Mouse (Mus musculus): ENCODE data around the gene Doc2a. TPM values are rescaled to one million over a fixed set of nuclear protein-coding genes. Genes with fewer than 3 reads are reported as not detected.

Doc2a gene
- polyA plus RNA-seq, 1 experiment: 12.1 TPM

DNA sequence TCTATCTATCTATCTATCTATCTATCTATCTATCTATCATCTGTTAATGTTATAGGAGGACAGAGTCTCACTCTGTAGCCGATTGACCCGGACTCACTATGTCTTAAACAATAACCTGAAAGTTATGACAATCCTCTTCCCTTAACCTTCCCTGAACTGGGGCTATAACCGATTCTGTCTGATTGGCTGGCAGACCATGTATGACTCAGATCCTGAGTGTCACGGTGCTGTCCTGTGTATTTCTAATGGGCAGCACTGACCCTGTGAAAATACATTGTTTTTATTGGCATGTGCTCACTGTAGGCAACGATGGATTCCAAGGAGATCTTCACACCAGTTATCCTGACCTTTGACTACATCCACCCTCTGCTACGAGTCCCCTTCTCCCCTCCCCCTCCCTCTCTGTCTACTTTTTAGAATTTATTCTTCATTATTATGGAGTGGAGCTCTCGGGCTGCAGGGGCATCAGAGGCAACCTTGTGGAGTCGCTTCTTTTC lies 31.4 kb upstream of the Doc2a start:
- Histone ChIP-seq H3K4me3 (replicated peaks; ENCODE audit: insufficient read depth, low read depth, low read length) (no peak overlapping the region), H3K27ac (ENCODE audit: insufficient read depth, low read length) (no peak overlapping the region), H3K27me3 (ENCODE audit: control insufficient read depth, insufficient read depth, low read length) (no peaks in the 10 kb centered on the region), H3K4me1 (ENCODE audit: control insufficient read depth, insufficient read depth, low read length) (no peaks in the 10 kb centered on the region)
- no peak for TF ChIP-seq POLR2A (IDR thresholded peaks at IDR 0.05; ENCODE audit: borderline replicate concordance, insufficient read depth, low read length)
- no peak for TF ChIP-seq CTCF (IDR thresholded peaks at IDR 0.05; ENCODE audit: borderline replicate concordance, insufficient read depth, low read depth, low read length)
- 31% methylated on average over 8 of the region's 8 CpGs for WGBS
- no peak for DNase-seq

DNA sequence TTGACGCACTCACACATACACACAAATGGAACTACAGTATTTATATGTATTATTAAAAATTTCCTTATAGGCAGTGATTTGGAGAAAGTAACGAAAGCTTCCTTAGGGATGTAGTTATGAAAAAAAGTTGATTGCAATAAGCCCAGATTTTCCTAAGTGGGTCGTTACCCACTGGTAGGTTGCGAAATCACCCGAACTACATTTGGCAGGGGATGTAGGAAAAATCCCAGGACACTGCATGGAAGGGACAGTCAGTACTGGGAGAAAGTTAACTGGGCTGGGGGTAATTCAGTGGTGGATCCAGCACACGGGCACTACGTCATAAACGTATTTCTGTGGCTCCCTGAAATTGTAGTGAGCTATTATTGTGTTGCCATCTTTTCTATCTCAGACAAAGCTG lies 30.7 kb upstream of the Doc2a start:
- 73% methylated on average over 8 of the region's 8 CpGs for WGBS
- no peaks in the 10 kb centered on the region for H3K27me3 ChIP-seq (ENCODE audit: control insufficient read depth, insufficient read depth, low read length)

DNA sequence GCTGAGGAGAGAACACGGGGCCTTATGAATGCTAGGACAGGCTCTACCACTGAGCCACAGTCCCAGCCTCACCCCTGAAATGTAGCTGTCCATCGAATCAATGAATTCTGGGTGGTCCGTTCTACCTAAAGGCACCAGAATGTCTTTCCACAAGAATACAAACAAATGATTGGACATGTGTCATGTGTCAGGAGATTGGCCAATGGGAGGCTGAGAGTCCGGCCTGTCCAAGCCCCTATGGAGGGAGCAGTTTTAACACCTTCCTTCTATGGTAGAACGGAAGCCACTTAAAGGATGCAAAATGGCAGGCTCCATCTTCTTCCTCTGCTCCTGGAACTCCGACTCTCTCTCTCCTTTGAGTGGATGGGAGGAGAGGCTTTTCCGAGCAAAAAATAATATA lies 29.6 kb upstream of the Doc2a start:
- Histone ChIP-seq H3K27me3 (ENCODE audit: control insufficient read depth, insufficient read depth, low read length) (no peaks in the 10 kb centered on the region), H3K4me3 (replicated peaks; ENCODE audit: insufficient read depth, low read depth, low read length) (no peak overlapping the region), H3K4me1 (ENCODE audit: control insufficient read depth, insufficient read depth, low read length) (peaks cover 7% of the 10 kb centered on the region; the same call in 1 of the 2 replicates), H3K27ac (ENCODE audit: insufficient read depth, low read length) (no peak overlapping the region)
- WGBS: 87% methylated on average over 7 of the region's 7 CpGs
- TF ChIP-seq CTCF (IDR thresholded peaks at IDR 0.05; ENCODE audit: borderline replicate concordance, insufficient read depth, low read depth, low read length) (no peak), POLR2A (IDR thresholded peaks at IDR 0.05; ENCODE audit: borderline replicate concordance, insufficient read depth, low read length) (no peak)
- DNase-seq: no peak

More for the DNA sequence above, 30.7 kb upstream of the Doc2a start:
- no peaks in the 10 kb centered on the region for H3K4me1 ChIP-seq (ENCODE audit: control insufficient read depth, insufficient read depth, low read length)
- H3K27ac ChIP-seq (ENCODE audit: insufficient read depth, low read length): no peak overlapping the region
- TF ChIP-seq CTCF (IDR thresholded peaks at IDR 0.05; ENCODE audit: borderline replicate concordance, insufficient read depth, low read depth, low read length): no peak
- no peak for TF ChIP-seq POLR2A (IDR thresholded peaks at IDR 0.05; ENCODE audit: borderline replicate concordance, insufficient read depth, low read length)
- H3K4me3 ChIP-seq (replicated peaks; ENCODE audit: insufficient read depth, low read depth, low read length): no peak overlapping the region
- DNase-seq: no peak

DNA sequence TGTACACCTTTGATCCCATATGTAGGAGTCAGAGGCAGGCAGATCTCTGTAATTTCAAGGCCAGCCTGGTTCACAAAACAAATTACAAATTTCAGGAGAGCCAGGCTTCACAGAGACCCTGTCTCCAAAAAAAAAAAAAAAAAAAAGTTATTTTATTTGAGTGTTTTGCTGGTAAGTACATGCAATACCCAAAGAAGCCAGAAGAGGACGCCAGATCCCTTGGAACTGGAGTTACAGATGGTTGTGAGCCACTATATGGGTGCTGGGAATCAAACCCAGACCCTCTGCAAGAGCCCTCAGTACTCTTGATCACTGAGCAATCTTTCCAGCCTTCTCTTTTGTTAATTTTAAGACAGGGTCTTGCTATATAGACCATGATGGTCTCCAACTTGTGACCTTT lies 28.4 kb upstream of the Doc2a start:
- peaks cover 7% of the 10 kb centered on the region; the same call in 1 of the 2 replicates for H3K4me1 ChIP-seq (ENCODE audit: control insufficient read depth, insufficient read depth, low read length)
- H3K4me3 ChIP-seq (replicated peaks; ENCODE audit: insufficient read depth, low read depth, low read length): no peak overlapping the region
- WGBS: 35% methylated on average over 1 of the region's 1 CpGs
- H3K27me3 ChIP-seq (ENCODE audit: control insufficient read depth, insufficient read depth, low read length): no peaks in the 10 kb centered on the region
- H3K27ac ChIP-seq (ENCODE audit: insufficient read depth, low read length): no peak overlapping the region
- TF ChIP-seq CTCF (IDR thresholded peaks at IDR 0.05; ENCODE audit: borderline replicate concordance, insufficient read depth, low read depth, low read length): no peak
- TF ChIP-seq POLR2A (IDR thresholded peaks at IDR 0.05; ENCODE audit: borderline replicate concordance, insufficient read depth, low read length): no peak
- no peak for DNase-seq

DNA sequence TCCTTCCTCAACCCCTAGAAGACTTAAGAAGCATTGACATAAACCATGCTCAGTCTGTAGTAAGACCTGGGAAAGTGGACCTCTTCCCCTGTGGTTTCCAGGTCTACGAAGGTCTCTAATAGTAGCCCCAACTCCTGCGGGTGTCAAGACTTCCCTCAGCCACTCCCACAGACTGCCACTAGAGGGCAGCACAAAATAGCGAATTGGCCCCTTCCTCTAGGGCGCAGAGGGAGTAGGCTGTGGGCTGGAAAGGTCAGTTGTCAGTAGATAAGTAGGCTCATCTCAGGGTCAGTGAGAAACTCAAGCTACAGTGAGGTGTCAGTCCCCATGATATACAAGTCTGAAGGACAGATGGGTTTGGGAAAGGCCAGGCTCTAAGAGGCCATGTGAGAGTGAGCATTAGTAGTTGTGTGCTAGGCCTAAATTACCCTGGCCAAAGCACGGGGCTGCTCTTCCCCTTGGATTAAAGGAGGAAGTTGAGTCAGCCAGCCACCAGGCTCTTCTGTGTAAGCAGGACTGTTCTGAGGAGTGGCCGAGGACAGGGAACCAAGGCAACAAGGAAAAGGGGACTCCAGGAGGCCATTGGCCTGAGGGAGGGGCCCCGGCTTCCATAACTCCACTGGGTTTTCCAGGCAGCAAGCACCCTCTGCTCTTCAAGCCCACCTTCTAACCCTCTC lies 25.2 kb upstream of the Doc2a start:
- Histone ChIP-seq H3K27ac (ENCODE audit: insufficient read depth, low read length) (peak overlapping the region; percentile 91), H3K27me3 (ENCODE audit: control insufficient read depth, insufficient read depth, low read length) (no peaks in the 10 kb centered on the region), H3K4me1 (ENCODE audit: control insufficient read depth, insufficient read depth, low read length) (peaks cover 28% of the 10 kb centered on the region), H3K4me3 (replicated peaks; ENCODE audit: insufficient read depth, low read depth, low read length) (peak overlapping the region; percentile 66)
- DNase-seq: peak; percentile 86 to 93
- 10% methylated on average over 7 of the region's 7 CpGs for WGBS
- TF ChIP-seq CTCF (IDR thresholded peaks at IDR 0.05; ENCODE audit: borderline replicate concordance, insufficient read depth, low read depth, low read length) (peak; percentile 95), POLR2A (IDR thresholded peaks at IDR 0.05; ENCODE audit: borderline replicate concordance, insufficient read depth, low read length) (peak; percentile 39; the same call in 1 of the 2 replicates)

DNA sequence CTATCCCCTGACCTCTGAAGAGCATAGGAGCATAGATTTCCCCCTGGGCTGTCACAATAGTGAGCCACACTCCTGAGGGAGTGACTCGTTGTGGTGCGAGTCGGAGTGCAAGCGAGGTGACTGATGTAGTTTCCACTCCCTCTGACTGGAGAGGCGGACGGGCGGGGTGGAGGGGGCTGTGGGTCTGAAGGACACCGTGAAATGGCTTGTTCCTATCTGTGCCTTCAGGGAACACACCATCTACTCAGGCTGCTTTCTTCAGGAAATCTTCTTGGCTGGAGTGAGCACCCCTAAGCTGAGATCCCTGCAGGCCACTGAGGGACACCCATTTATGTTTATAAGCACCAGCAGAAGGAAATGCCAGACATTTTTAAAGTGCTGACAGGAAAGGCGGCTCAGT lies 24.5 kb upstream of the Doc2a start:
- H3K4me3 ChIP-seq (replicated peaks; ENCODE audit: insufficient read depth, low read depth, low read length): peak overlapping the region; percentile 66
- 5% methylated on average over 9 of the region's 9 CpGs for WGBS
- peak overlapping the region; percentile 91 for H3K27ac ChIP-seq (ENCODE audit: insufficient read depth, low read length)
- H3K4me1 ChIP-seq (ENCODE audit: control insufficient read depth, insufficient read depth, low read length): peaks cover 33% of the 10 kb centered on the region
- H3K27me3 ChIP-seq (ENCODE audit: control insufficient read depth, insufficient read depth, low read length): no peaks in the 10 kb centered on the region
- TF ChIP-seq POLR2A (IDR thresholded peaks at IDR 0.05; ENCODE audit: borderline replicate concordance, insufficient read depth, low read length) (peak; percentile 42; the same call in 1 of the 2 replicates), CTCF (IDR thresholded peaks at IDR 0.05; ENCODE audit: borderline replicate concordance, insufficient read depth, low read depth, low read length) (no peak)
- peak; percentile 64 to 67 for DNase-seq

DNA sequence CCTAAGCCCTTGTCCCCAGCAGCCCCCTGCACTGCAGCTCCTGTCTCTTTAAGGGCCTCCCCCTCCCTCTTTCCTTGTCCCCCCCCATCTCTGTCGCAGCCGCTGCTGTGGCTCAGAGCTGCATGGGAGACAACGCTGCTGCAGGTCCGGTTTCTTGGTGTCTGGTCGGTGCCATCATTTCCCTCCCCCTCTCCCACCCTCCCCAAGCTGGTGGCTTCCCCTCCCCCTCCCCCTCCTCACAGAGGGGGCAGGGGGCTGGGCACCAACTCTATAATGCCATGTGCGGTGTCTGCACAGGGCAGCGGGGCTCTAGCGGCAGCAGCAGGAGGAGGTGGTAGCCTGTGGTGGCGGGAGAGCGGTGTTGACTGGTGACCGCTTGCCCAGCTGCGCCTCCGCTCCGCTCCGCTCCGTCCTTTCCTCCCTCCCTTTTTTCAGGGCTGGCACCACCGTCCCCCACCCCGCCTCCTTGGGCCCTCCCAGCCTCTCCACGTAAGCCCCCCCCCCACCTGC lies 24.0 kb upstream of the Doc2a start:
- 0% methylated on average over 8 of the region's 19 CpGs for WGBS
- TF ChIP-seq CTCF (IDR thresholded peaks at IDR 0.05; ENCODE audit: borderline replicate concordance, insufficient read depth, low read depth, low read length) (no peak), POLR2A (IDR thresholded peaks at IDR 0.05; ENCODE audit: borderline replicate concordance, insufficient read depth, low read length) (peak; percentile 61; the same call in 1 of the 2 replicates)
- peak; percentile 69 to 71 for DNase-seq

DNA sequence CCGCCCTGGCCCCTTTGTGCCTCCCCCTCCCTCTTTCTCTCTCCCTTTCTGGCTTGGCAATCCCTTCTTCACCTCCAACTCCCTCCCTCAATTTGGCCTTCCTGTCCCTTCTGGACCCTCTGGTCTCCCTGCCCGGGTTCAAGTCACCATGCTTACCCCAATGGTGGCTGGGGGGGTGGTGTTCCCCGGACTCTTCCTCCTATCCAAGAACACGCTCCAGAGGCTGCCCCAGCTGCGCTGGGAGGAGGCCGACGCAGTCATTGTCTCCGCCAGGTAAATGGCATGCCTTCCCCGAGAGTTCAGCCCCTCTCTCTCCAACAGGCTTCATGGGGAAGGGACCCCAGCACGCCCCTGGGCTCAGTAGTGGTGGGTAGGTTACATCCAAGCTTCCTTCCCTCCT lies 23.3 kb upstream of the Doc2a start:
- H3K27me3 ChIP-seq (ENCODE audit: control insufficient read depth, insufficient read depth, low read length): no peaks in the 10 kb centered on the region
- peak in 1 of 2 experiments; percentile 62 for DNase-seq
- H3K4me1 ChIP-seq (ENCODE audit: control insufficient read depth, insufficient read depth, low read length): peaks cover 35% of the 10 kb centered on the region
- TF ChIP-seq POLR2A (IDR thresholded peaks at IDR 0.05; ENCODE audit: borderline replicate concordance, insufficient read depth, low read length): no peak
- TF ChIP-seq CTCF (IDR thresholded peaks at IDR 0.05; ENCODE audit: borderline replicate concordance, insufficient read depth, low read depth, low read length): no peak
- peak overlapping the region; percentile 20 for H3K27ac ChIP-seq (ENCODE audit: insufficient read depth, low read length)
- WGBS: 3% methylated on average over 10 of the region's 10 CpGs
- H3K4me3 ChIP-seq (replicated peaks; ENCODE audit: insufficient read depth, low read depth, low read length): peak overlapping the region; percentile 66

More for the DNA sequence above, 24.0 kb upstream of the Doc2a start:
- H3K27me3 ChIP-seq (ENCODE audit: control insufficient read depth, insufficient read depth, low read length): no peaks in the 10 kb centered on the region
- H3K4me3 ChIP-seq (replicated peaks; ENCODE audit: insufficient read depth, low read depth, low read length): peak overlapping the region; percentile 66
- peaks cover 33% of the 10 kb centered on the region for H3K4me1 ChIP-seq (ENCODE audit: control insufficient read depth, insufficient read depth, low read length)
- H3K27ac ChIP-seq (ENCODE audit: insufficient read depth, low read length): peak overlapping the region; percentile 91

Measured in cerebellum, adult 2 months (tissue).